Mouse (Mus musculus) left cerebral cortex, adult 9 months (tissue): ENCODE data around the gene Uvrag.

Source experiments
- DNase-seq, 2 experiments: peaks; one replicate each; pipeline ENCODE4 v3.0.0; 2022; ENCODE audit warnings: low spot score in 2 of 2

Uvrag gene

GRCm38 (mm10) chr7:99140984-99141918 lies at the start of gene Uvrag:
Uvrag (minus strand) TSS chr7:99141141.
- peak; percentile 100 for DNase-seq

- no peak for DNase-seq
Measured at GRCm38 (mm10) chr7:99189885-99190284, 48.9 kb upstream of the Uvrag start.

DNA sequence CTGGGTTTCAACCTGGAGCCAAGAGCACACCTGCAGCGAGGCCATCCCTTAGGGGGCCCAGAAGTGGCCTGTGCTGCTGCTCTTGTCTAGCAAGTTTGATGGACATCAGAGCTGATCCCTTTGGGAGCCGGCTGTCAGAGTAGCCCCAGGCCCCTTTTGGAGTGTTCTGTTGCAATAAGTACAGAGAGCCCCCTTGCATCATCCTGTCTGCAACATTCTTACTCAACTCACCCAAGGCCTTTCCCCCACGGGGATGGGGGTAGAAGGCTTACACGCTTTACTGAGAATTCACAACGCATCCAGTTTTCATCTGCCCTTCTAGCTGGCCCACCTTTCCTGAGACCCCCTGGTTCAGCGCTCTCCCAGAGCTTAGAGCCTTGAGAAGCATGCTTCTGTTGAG lies 47.7 kb upstream of the Uvrag start:
- DNase-seq: no peak

- no peak for DNase-seq
Measured at GRCm38 (mm10) chr7:99187451-99187850, 46.5 kb upstream of the Uvrag start.

DNA sequence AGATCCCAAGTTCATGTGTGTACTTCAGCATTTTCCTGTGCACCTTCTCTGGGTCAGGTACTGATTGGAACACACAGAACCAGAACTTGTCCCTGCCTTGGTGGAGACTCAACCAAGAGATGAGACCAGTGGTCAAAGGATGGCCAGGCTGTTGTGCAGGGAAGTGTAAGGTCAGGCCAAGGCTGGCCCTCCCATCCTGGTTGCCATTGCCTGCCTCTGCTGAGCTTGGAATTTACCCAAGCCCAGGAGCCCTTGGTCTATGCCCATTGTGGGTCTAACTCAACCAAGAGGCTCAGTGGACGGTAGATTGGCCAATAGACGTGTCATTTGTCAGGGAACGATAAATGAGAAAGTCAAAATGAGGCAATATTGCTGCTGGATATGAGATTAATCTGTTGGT lies 44.5 kb upstream of the Uvrag start:
- no peak for DNase-seq

- peak in 1 of 2 experiments; percentile 6 for DNase-seq
Measured at GRCm38 (mm10) chr7:99183751-99184150, 42.8 kb upstream of the Uvrag start.

GRCm38 (mm10) chr7:99182432-99183172 lies 41.7 kb upstream of the Uvrag start, which contains the start of gene Dgat2:
Dgat2 (minus strand) TSS chr7:99182719.
- DNase-seq: peak; percentile 73 to 92

DNA sequence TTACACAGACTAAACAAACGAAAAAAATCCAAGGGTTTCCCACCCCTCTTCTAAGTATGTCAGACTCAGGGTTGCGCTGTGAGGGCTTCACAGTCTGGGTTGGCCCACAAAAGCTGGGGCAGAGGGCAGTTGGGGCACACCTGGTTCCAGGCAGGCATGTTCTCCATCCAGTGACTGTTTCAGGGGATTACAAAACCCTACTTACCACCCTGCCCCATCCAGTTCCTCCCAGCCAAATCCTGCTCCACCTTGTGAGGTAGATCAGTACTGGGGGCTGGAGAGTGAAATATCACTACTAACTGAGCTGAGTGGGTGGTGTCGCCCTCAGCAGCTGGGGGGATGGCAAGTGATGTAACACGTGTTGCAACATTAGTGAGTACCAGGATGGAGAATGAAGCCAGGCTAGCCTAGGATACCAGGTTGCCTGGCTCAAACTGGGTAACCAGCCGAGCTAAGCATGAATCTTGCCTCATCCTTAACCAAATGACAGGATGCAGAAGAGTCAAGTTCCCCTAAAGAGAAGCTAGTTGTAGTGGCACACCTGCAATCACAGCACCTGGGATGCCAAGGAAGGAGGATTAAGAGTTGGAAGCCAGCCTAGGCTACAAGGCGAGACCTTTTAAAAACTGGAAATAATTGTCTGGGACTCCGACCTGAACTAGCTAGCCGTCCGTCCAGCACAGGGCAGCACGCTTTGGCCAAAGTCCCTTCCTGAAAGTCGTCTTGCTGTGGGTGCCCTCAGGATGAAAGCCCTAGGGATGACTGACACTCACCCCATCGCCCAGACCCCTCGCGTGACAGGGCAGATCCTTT lies 40.9 kb upstream of the Uvrag start:
- DNase-seq: peak in 1 of 2 experiments; percentile 53

- peak in 1 of 2 experiments; percentile 5 for DNase-seq
Measured at GRCm38 (mm10) chr7:99180162-99180561, 39.2 kb upstream of the Uvrag start.

- DNase-seq: peak in 1 of 2 experiments; percentile 2
Measured at GRCm38 (mm10) chr7:99179271-99179670, 38.3 kb upstream of the Uvrag start.

DNA sequence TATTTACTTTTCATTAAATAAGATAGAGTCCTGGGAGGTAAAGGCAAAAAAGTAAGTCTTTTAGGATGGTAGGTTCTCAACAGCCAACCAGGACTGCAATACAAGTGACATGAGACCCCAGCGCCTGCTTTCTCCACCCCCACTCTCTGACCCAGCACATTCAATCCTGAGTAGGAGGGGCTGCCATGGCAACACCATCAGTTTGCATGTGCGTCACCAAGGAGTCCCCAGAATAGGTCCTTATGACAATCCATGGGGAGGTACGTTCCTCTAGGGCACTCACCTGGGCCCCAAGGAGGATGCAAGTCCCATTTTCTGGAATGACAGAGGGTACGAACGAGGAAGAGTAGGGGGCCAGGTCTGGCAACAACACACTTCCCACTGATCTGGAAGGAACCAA lies 36.4 kb upstream of the Uvrag start:
- peak in 1 of 2 experiments; percentile 30 for DNase-seq

- DNase-seq: no peak
Measured at GRCm38 (mm10) chr7:99175666-99176065, 34.7 kb upstream of the Uvrag start.

GRCm38 (mm10) chr7:99175118-99175517 lies 34.2 kb upstream of the Uvrag start:
- DNase-seq: no peak

- DNase-seq: peak in 1 of 2 experiments; percentile 1
Measured at GRCm38 (mm10) chr7:99174006-99174405, 33.1 kb upstream of the Uvrag start.

DNA sequence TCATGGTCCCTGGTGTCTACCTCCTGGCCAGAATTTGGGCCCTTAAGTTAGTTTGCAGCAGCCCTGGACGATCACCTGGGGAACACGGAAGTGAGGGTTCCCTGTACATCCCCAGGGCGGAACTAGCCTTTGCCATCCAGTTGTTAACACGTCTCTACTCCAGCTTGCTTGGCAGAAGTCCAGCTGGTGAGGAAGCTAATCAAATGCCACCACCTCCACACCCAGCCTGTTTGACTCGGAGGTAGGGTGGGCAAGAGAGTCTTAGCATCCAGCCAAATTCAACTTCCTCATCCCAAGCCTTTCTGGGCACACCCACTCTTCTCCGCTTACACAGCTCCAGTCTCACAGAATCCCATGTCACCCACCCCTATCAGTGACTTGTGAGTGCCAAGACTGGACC lies 32.0 kb upstream of the Uvrag start:
- DNase-seq: no peak

DNA sequence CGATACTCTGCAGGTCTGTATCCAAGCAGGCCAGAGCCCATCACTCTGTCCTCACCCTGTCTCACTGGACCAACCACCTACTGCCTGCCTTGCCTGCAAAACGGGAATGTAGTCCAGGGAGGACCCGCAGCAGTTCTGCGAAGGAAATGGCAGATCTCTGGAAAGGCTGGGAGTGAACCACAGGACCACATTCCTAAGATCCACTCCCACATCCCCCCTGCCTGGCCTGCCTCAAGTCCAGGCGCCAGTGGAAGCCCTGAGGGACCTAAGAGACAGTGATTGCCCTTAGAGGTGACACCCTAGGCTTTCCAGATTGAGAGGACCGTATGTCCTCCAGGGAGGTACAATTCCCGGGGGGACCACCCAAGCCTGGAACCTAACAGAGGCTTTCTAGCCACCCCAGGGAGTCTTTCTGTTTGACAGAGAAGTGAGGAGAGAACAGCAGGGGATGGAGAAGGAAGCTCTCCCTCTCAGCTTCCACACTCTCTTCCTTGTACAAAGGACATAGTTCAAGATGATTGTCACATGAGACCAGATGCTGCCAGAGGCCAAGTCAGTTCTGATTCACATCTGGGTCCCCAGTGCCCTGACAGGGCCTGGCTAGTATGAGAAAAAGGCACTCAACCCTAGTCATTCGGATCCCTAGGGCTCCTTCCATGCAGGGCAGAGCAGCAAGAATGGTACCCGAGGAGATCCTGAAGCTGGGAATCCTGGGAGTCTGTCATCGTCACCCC lies 31.0 kb upstream of the Uvrag start:
- no peak for DNase-seq

DNA sequence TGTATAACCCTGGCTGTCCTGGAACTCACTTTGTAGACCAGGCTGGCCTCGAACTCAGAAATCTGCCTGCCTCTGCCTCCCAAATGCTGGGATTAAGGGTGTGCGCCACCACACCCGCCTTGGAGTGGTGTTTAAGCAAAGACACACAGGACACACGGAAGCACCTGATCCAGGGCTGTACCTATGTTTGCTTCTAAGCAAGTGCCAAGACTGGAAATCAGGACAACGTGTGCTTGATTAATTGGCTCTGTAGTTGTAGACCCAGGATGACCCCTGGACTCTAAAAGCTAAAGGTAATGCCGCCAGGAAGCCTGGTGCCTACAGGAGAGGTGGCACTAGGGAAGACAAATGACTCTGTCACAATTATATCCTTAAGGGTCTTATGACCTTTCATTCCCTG lies 29.6 kb upstream of the Uvrag start:
- DNase-seq: no peak

DNA sequence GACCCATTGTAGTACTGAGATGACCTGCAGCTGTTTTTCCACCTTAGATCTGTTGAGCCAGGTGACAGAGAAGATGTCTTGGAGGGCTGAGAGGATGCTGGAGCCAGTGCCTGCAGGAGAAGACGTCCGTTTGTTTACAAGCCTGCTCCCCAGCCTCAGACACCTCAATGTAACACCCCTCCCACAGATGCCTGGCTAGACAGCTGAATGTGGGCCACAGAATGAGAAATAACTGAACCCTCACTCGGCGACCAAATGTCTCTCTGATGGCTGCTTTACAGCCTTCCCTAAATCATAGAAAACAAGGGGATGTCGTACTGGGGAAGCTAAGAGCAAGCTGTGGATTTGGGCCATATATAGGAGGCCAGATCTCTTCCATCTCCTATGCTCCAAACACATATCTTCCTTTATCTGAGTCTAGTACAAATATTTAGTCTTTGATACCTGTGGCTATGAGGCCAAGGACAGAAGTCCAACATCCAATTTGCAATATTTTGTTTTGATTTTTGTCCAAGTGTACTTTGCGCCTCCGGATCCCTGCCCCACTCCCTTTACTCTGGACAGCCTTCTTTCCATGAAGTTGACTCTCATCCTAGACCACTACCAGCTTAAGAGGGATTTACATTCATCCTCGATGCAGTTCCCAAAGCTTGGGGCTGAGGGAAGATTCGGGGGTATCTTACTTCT lies 28.9 kb upstream of the Uvrag start:
- DNase-seq: no peak

DNA sequence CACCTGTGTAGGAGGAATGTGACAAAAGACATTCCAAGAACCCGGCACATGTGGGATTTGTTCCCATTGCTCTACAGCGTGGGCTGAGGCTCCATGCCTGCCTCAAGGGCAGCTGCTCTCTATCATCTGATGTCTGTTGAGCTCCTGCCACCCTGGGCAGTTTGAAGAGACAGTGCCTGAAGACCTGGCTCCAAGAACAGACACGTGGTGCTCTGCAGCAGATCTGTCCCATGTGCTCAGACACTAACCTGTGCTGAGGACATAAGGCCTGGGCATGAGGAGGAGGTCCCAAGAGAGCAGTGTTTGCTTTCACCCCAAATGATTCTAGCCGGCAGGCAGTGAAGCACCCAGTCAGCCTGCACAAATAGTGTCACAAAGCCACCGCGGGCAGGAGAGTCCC lies 27.8 kb upstream of the Uvrag start:
- no peak for DNase-seq

GRCm38 (mm10) chr7:99167939-99168338 lies 27.0 kb upstream of the Uvrag start:
- DNase-seq: no peak
